ENCODE assay signal across 19 mouse cellular contexts in the genomic region with DNA sequence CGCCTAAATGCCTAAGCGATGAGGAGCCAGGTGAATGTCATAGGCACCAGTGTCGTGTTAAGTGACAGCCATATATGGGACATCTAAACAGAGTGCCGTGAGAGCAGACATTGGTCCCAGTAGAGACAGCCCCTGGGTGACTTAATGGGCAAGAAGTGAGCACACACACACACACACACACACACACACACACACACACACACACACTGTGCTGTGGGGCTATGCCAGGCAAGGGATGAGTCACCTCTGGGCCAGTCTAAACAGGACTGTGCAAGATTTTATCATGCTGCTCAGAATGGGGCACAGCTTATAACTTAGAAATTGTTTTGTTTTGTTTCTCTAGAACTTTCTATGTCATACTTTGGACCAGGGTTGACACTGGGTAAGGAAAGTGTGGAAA. TPM values are rescaled to one million over a fixed set of nuclear protein-coding genes. Genes with fewer than 3 reads are reported as not detected.
A peak's percentile ranks its signal among the peaks of the same experiment; 100 is the strongest.
DNase-seq lines count a peak whose midpoint lies in the region; ATAC-seq and TF ChIP-seq lines count a peak whose summit lies in the region.
"Had no signal": no experiment of that assay in that cellular context is flagged by ENCODE, and none has a peak within 500 bp of the region (broad histone marks: within the 10 kb centered on the region; RNA-seq: fewer than 3 reads in every experiment).

No protein-coding gene starts in this region.

- no peak for TF ChIP-seq CTCF in lung, postnatal 0 days (IDR thresholded peaks at IDR 0.05)

- 79% methylated on average over 4 of the region's 4 CpGs for WGBS in lung, postnatal 0 days
- 74% methylated on average over 4 of the region's 4 CpGs for WGBS in liver, embryonic 12.5 days (ENCODE audit: insufficient replicate concordance)
- WGBS in midbrain, embryonic 15.5 days: 97% methylated on average over 4 of the region's 4 CpGs

- H3K27ac ChIP-seq in lung, postnatal 0 days (ENCODE audit: low read length): no peak overlapping the region
- H3K27ac ChIP-seq in liver, embryonic 12.5 days: no peak overlapping the region
- H3K27ac ChIP-seq in midbrain, embryonic 15.5 days: no peak overlapping the region
- H3K27ac ChIP-seq: embryonic facial prominence, embryonic 15.5 days; forebrain, embryonic 13.5 days; heart, adult 2 months; hindbrain, embryonic 13.5 days; neural tube, embryonic 13.5 days had no signal

- 0 out of 2 replicates have a peak, but pooled peaks have one; percentile 22 for TF ChIP-seq EP300 in lung, postnatal 0 days (IDR thresholded peaks at IDR 0.05)

- H3K4me2 ChIP-seq in lung, postnatal 0 days (replicated peaks; ENCODE audit: low read depth, low read length): no peak overlapping the region
- H3K4me2 ChIP-seq in liver, embryonic 12.5 days: no peak overlapping the region
- H3K4me2 ChIP-seq in midbrain, embryonic 15.5 days: no peak overlapping the region
- H3K4me2 ChIP-seq: embryonic facial prominence, embryonic 15.5 days; forebrain, embryonic 13.5 days; hindbrain, embryonic 13.5 days; liver, embryonic 11.5 days; neural tube, embryonic 13.5 days had no signal

- no peak overlapping the region for H3K4me3 ChIP-seq in lung, postnatal 0 days (ENCODE audit: low read depth, low read length)
- no peak overlapping the region for H3K4me3 ChIP-seq in liver, embryonic 12.5 days
- H3K4me3 ChIP-seq in midbrain, embryonic 15.5 days: no peak overlapping the region
- H3K4me3 ChIP-seq: embryonic facial prominence, embryonic 15.5 days; forebrain, embryonic 13.5 days; heart, adult 2 months; hindbrain, embryonic 13.5 days; neural tube, embryonic 13.5 days had no signal

- no peaks in the 10 kb centered on the region for H3K36me3 ChIP-seq in lung, postnatal 0 days (ENCODE audit: insufficient read depth, low read length)
- H3K36me3 ChIP-seq in liver, embryonic 12.5 days: no peaks in the 10 kb centered on the region
- H3K36me3 ChIP-seq in midbrain, embryonic 15.5 days (replicated peaks): no peaks in the 10 kb centered on the region
- H3K36me3 ChIP-seq: embryonic facial prominence, embryonic 15.5 days; hindbrain, embryonic 13.5 days; neural tube, embryonic 13.5 days had no signal

- ATAC-seq in lung, postnatal 0 days: peak; percentile 79
- ATAC-seq in liver, embryonic 12.5 days: no peak
- ATAC-seq in midbrain, embryonic 15.5 days (replicated peaks): no peak
- ATAC-seq: forebrain, embryonic 13.5 days had no signal

- no peaks in the 10 kb centered on the region for H3K27me3 ChIP-seq in lung, postnatal 0 days (replicated peaks; ENCODE audit: insufficient read depth, low read length)
- H3K27me3 ChIP-seq in liver, embryonic 12.5 days (replicated peaks): peaks cover 15% of the 10 kb centered on the region
- H3K27me3 ChIP-seq in midbrain, embryonic 15.5 days (replicated peaks): 0 out of 2 replicates have a peak, but pooled peaks cover 4% of the 10 kb centered on the region
- H3K27me3 ChIP-seq: embryonic facial prominence, embryonic 15.5 days; forebrain, embryonic 13.5 days had no signal

- H3K9me3 ChIP-seq in lung, postnatal 0 days (ENCODE audit: low read length): no peaks in the 10 kb centered on the region
- H3K9me3 ChIP-seq in liver, embryonic 12.5 days (replicated peaks): no peaks in the 10 kb centered on the region
- no peaks in the 10 kb centered on the region for H3K9me3 ChIP-seq in midbrain, embryonic 15.5 days
- H3K9me3 ChIP-seq: embryonic facial prominence, embryonic 15.5 days; forebrain, embryonic 13.5 days; hindbrain, embryonic 13.5 days; neural tube, embryonic 13.5 days had no signal

- no peaks in the 10 kb centered on the region for H3K4me1 ChIP-seq in lung, postnatal 0 days (ENCODE audit: insufficient read depth, low read depth, low read length)
- no peaks in the 10 kb centered on the region for H3K4me1 ChIP-seq in liver, embryonic 12.5 days
- H3K4me1 ChIP-seq in midbrain, embryonic 15.5 days: peaks cover 12% of the 10 kb centered on the region

- no peak for DNase-seq in lung, postnatal 0 days (ENCODE audit: low spot score)
- DNase-seq in lung, postnatal 36 days: no peak
- DNase-seq in NIH3T3 (ENCODE audit: low read depth): peak; percentile 80
- DNase-seq in fibroblast of lung, adult 2 months (ENCODE audit: low read depth): peak; percentile 44
- DNase-seq in urinary bladder, postnatal 36 days (ENCODE audit: low spot score in 2 of 2): peak; percentile 64 to 73
- DNase-seq: cerebellum, adult 11-12 months; heart, adult 2 months; kidney, adult 2 months; left cerebral cortex, postnatal 4 days had no signal

- H3K9ac ChIP-seq in lung, postnatal 0 days (replicated peaks; ENCODE audit: low read depth): no peak overlapping the region
- H3K9ac ChIP-seq in liver, embryonic 12.5 days: no peak overlapping the region
- no peak overlapping the region for H3K9ac ChIP-seq in midbrain, embryonic 15.5 days
- H3K9ac ChIP-seq: embryonic facial prominence, embryonic 15.5 days; forebrain, embryonic 13.5 days; hindbrain, embryonic 13.5 days; neural tube, embryonic 13.5 days had no signal

RNA-seq across cellular contexts. Expression of gene Htr1d, which starts 10.7 kb away (rescaled TPM):
- polyA plus RNA-seq in lung, postnatal 0 days (2015; fragmentation: Nextera tagmentation; extraction: Ambion mirVana): 0.10 TPM in 1 of 2 replicates, not detected in the other
- polyA plus RNA-seq in liver, embryonic 12.5 days (2016; fragmentation: Nextera tagmentation; extraction: Ambion mirVana): not detected in 2 replicates
- polyA plus RNA-seq in midbrain, embryonic 15.5 days (2015; fragmentation: Nextera tagmentation; extraction: Ambion mirVana): 1.4 and 1.9 TPM in 2 replicates
- polyA plus RNA-seq: kidney, adult 2 months; liver, embryonic 11.5 days; lung, embryonic 16.5 days had no signal

RNA-seq across cellular contexts. Expression of gene 6030445D17Rik, which starts 28.0 kb away (rescaled TPM):
- 0.36 and 0.78 TPM in 2 replicates for polyA plus RNA-seq in lung, postnatal 0 days (2015; fragmentation: Nextera tagmentation; extraction: Ambion mirVana)
- polyA plus RNA-seq in liver, embryonic 12.5 days (2016; fragmentation: Nextera tagmentation; extraction: Ambion mirVana): 0.10 TPM in 1 of 2 replicates, not detected in the other
- 0.15 and 0.19 TPM in 2 replicates for polyA plus RNA-seq in midbrain, embryonic 15.5 days (2015; fragmentation: Nextera tagmentation; extraction: Ambion mirVana)
- polyA plus RNA-seq: forebrain, embryonic 13.5 days; heart, embryonic 16.5 days; liver, embryonic 11.5 days; testis, adult 2 months had no signal

RNA-seq across cellular contexts. Expression of gene Luzp1, which starts 35.5 kb away (rescaled TPM):
- polyA plus RNA-seq in lung, postnatal 0 days (2015; fragmentation: Nextera tagmentation; extraction: Ambion mirVana): 109 and 110 TPM in 2 replicates
- polyA plus RNA-seq in liver, embryonic 12.5 days (2016; fragmentation: Nextera tagmentation; extraction: Ambion mirVana): 25.6 and 25.7 TPM in 2 replicates
- 52.0 and 57.7 TPM in 2 replicates for polyA plus RNA-seq in midbrain, embryonic 15.5 days (2015; fragmentation: Nextera tagmentation; extraction: Ambion mirVana)

Comparison
In these comparisons a context has a peak if more than half of its experiments do, and no peak if none do; other contexts are left out.
1. DNase-seq: peak in NIH3T3 (single experiment), fibroblast of lung, adult 2 months (single experiment) and urinary bladder, postnatal 36 days (2 of 2); none in lung, postnatal 0 days (single experiment) and lung, postnatal 36 days (single experiment).